Mouse (Mus musculus): ENCODE data around the gene Cd7. TPM values are rescaled to one million over a fixed set of nuclear protein-coding genes. Genes with fewer than 3 reads are reported as not detected.
"Not testable (repeated sequence)": the region's sequence is repeated elsewhere in the genome, so short reads cannot be mapped to it uniquely, and the experiment has no call there.

The Cd7 gene
- total and polyA plus RNA-seq, 2 experiments, result 0.55 to 3.4 TPM

DNA sequence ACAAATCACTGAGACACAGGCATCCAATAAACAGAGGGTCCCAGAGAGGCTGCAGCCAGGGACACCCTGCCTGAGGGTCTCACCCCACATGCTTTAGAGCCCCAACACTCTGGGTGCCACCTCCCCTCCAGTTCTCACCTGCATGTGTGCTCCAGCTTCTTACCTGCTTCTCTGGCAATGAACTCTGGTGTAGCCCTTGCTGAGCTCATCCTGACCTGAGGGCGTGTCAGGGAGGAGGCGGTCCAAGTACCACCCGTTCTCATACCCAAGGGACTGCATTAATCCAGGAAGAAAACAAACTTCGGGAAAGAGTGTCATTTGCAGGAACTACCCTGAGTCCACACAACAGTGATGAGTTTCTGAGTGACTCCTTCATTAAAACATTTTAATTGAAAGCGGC, 24.2 kb upstream of the Cd7 start, which contains the start of gene Sectm1b:
Gene Sectm1b, minus strand, starts transcription at position 191 of the 400 bp plus-strand sequence.
- H3K4me1 ChIP-seq (ENCODE audit: control insufficient read depth, insufficient read depth, low read length), result peaks cover 13% of the 10 kb centered on the region; the same call in 1 of the 2 replicates
- no peak for TF ChIP-seq POLR2A (IDR thresholded peaks at IDR 0.05; ENCODE audit: extremely low read depth, insufficient read depth, low read length)
- TF ChIP-seq CTCF (IDR thresholded peaks at IDR 0.05; ENCODE audit: low read depth, low read length), result no peak
- H3K9ac ChIP-seq (ENCODE audit: low read depth, low read length), result peak within 1 kb of the TSS; percentile 34
- DNase-seq (ENCODE audit: extremely low read depth, low read depth, low spot score), result no peak
- H3K4me3 ChIP-seq (ENCODE audit: insufficient read depth, low read depth, low read length), result peak within 1 kb of the TSS; percentile 28; the same call in 1 of the 2 replicates
- H3K27ac ChIP-seq (replicated peaks; ENCODE audit: insufficient read depth, low read depth, low read length), result no peak within 1 kb of the TSS
- no peaks in the 10 kb centered on the region for H3K79me2 ChIP-seq (ENCODE audit: control insufficient read depth, insufficient read depth, low read length)
- WGBS, result 80% methylated on average over 5 of the region's 5 CpGs
- no peaks in the 10 kb centered on the region for H3K27me3 ChIP-seq (ENCODE audit: control insufficient read depth, insufficient read depth, low read length)
- no peaks in the 10 kb centered on the region for H3K36me3 ChIP-seq (ENCODE audit: control insufficient read depth, insufficient read depth, low read length)

DNA sequence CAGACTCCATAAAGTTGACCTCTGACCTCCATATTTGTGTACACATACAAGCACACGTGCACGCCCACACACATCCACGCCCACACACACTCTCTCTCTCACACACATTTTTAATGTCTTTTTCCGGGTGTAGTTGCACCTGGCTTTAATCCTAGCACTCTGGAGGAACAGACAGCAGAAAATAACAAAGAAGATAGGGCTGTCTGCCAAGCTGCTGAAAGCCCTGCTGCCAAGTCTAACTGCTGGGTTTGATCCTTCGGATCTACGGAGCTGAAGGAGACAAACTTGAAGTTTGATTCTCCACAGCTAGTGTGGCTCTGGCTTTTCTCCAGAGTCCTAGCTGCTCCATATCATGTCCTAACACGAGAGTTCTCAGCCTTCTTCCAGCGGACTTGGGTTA, 22.4 kb upstream of the Cd7 start:
- Histone ChIP-seq H3K36me3 (ENCODE audit: control insufficient read depth, insufficient read depth, low read length) (no peaks in the 10 kb centered on the region), H3K9ac (ENCODE audit: low read depth, low read length) (no peak overlapping the region), H3K4me3 (ENCODE audit: insufficient read depth, low read depth, low read length) (no peak overlapping the region), H3K4me1 (ENCODE audit: control insufficient read depth, insufficient read depth, low read length) (peaks cover 28% of the 10 kb centered on the region), H3K27ac (replicated peaks; ENCODE audit: insufficient read depth, low read depth, low read length) (no peak overlapping the region), H3K79me2 (ENCODE audit: control insufficient read depth, insufficient read depth, low read length) (no peaks in the 10 kb centered on the region), H3K27me3 (ENCODE audit: control insufficient read depth, insufficient read depth, low read length) (no peaks in the 10 kb centered on the region)
- peak; percentile 30 for DNase-seq (ENCODE audit: extremely low read depth, low read depth, low spot score)
- 47% methylated on average over 8 of the region's 8 CpGs for WGBS
- TF ChIP-seq POLR2A (IDR thresholded peaks at IDR 0.05; ENCODE audit: extremely low read depth, insufficient read depth, low read length) (no peak), CTCF (IDR thresholded peaks at IDR 0.05; ENCODE audit: low read depth, low read length) (no peak)

GRCm38 (mm10) chr11:121060401-121061067, 21.3 kb upstream of the Cd7 start:
- not testable (repeated sequence) for H3K27me3 ChIP-seq (ENCODE audit: control insufficient read depth, insufficient read depth, low read length); H3K9ac ChIP-seq (ENCODE audit: low read depth, low read length); H3K79me2 ChIP-seq (ENCODE audit: control insufficient read depth, insufficient read depth, low read length); H3K36me3 ChIP-seq (ENCODE audit: control insufficient read depth, insufficient read depth, low read length); DNase-seq (ENCODE audit: extremely low read depth, low read depth, low spot score); H3K27ac ChIP-seq (replicated peaks; ENCODE audit: insufficient read depth, low read depth, low read length); H3K4me3 ChIP-seq (ENCODE audit: insufficient read depth, low read depth, low read length)
- peaks cover 36% of the 10 kb centered on the region for H3K4me1 ChIP-seq (ENCODE audit: control insufficient read depth, insufficient read depth, low read length)
- WGBS, result over 99% methylated on average over 6 of the region's 6 CpGs

DNA sequence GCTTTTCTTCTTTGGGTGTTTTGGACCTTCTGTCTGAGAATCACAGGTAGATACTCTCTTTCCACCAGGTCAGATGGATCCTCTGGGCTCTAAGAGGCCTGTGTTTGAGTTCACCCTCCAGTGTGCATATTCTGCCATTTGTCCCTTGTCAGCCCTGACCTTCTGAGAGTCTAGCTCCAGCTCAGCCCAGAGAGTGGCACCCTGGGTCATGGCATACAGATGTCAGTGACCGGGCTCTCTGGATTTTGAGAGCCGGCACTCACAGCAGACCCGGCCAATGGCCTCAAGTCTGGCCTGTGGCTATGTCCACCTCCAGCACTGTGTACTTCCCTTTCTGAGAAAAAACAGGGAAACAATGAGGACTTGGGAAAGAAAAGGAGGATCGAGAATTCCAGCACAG, 20.3 kb upstream of the Cd7 start:
- TF ChIP-seq CTCF (IDR thresholded peaks at IDR 0.05; ENCODE audit: low read depth, low read length) (no peak), POLR2A (IDR thresholded peaks at IDR 0.05; ENCODE audit: extremely low read depth, insufficient read depth, low read length) (no peak)
- Histone ChIP-seq H3K36me3 (ENCODE audit: control insufficient read depth, insufficient read depth, low read length) (no peaks in the 10 kb centered on the region), H3K9ac (ENCODE audit: low read depth, low read length) (no peak overlapping the region), H3K4me3 (ENCODE audit: insufficient read depth, low read depth, low read length) (no peak overlapping the region), H3K27ac (replicated peaks; ENCODE audit: insufficient read depth, low read depth, low read length) (no peak overlapping the region), H3K79me2 (ENCODE audit: control insufficient read depth, insufficient read depth, low read length) (no peaks in the 10 kb centered on the region), H3K4me1 (ENCODE audit: control insufficient read depth, insufficient read depth, low read length) (peaks cover 36% of the 10 kb centered on the region), H3K27me3 (ENCODE audit: control insufficient read depth, insufficient read depth, low read length) (no peaks in the 10 kb centered on the region)
- peak; percentile 52 for DNase-seq (ENCODE audit: extremely low read depth, low read depth, low spot score)
- 54% methylated on average over 4 of the region's 4 CpGs for WGBS

DNA sequence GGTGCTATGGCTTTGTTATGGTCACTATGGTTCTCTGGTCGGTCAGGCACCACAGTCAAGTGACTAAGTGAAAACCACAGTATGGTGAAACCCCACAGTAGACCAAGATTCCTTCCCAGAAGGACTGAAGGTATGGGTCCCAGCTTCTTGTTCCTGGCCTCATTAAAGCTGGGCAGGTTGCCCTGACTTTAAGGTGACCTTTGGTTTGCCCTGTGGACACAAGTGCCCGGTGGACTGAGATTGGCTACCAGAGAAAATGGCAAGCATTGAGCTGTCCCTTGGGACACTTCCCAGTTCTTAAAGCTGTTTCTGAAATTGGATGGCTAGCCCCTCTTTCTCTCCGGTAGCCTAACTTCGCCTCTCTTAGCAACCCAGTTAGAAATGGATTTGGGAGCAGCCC, 19.7 kb upstream of the Cd7 start:
- peaks cover 34% of the 10 kb centered on the region for H3K4me1 ChIP-seq (ENCODE audit: control insufficient read depth, insufficient read depth, low read length)
- peak; percentile 70 for DNase-seq (ENCODE audit: extremely low read depth, low read depth, low spot score)
- H3K27ac ChIP-seq (replicated peaks; ENCODE audit: insufficient read depth, low read depth, low read length), result peak overlapping the region; percentile 22
- H3K36me3 ChIP-seq (ENCODE audit: control insufficient read depth, insufficient read depth, low read length), result no peaks in the 10 kb centered on the region
- 60% methylated on average over 4 of the region's 4 CpGs for WGBS
- no peak overlapping the region for H3K9ac ChIP-seq (ENCODE audit: low read depth, low read length)
- no peaks in the 10 kb centered on the region for H3K79me2 ChIP-seq (ENCODE audit: control insufficient read depth, insufficient read depth, low read length)
- H3K27me3 ChIP-seq (ENCODE audit: control insufficient read depth, insufficient read depth, low read length), result no peaks in the 10 kb centered on the region
- H3K4me3 ChIP-seq (ENCODE audit: insufficient read depth, low read depth, low read length), result no peak overlapping the region
- no peak for TF ChIP-seq CTCF (IDR thresholded peaks at IDR 0.05; ENCODE audit: low read depth, low read length)
- TF ChIP-seq POLR2A (IDR thresholded peaks at IDR 0.05; ENCODE audit: extremely low read depth, insufficient read depth, low read length), result no peak

GRCm38 (mm10) chr11:121058122-121058521, 18.9 kb upstream of the Cd7 start:
- H3K4me1 ChIP-seq (ENCODE audit: control insufficient read depth, insufficient read depth, low read length), result peaks cover 34% of the 10 kb centered on the region
- 15% methylated on average over 5 of the region's 5 CpGs for WGBS
- no peaks in the 10 kb centered on the region for H3K27me3 ChIP-seq (ENCODE audit: control insufficient read depth, insufficient read depth, low read length)
- no peak overlapping the region for H3K4me3 ChIP-seq (ENCODE audit: insufficient read depth, low read depth, low read length)
- TF ChIP-seq CTCF (IDR thresholded peaks at IDR 0.05; ENCODE audit: low read depth, low read length) (no peak), POLR2A (IDR thresholded peaks at IDR 0.05; ENCODE audit: extremely low read depth, insufficient read depth, low read length) (no peak)
- H3K36me3 ChIP-seq (ENCODE audit: control insufficient read depth, insufficient read depth, low read length), result no peaks in the 10 kb centered on the region
- peak overlapping the region; percentile 22 for H3K27ac ChIP-seq (replicated peaks; ENCODE audit: insufficient read depth, low read depth, low read length)
- peak; percentile 93 for DNase-seq (ENCODE audit: extremely low read depth, low read depth, low spot score)
- H3K9ac ChIP-seq (ENCODE audit: low read depth, low read length), result no peak overlapping the region
- no peaks in the 10 kb centered on the region for H3K79me2 ChIP-seq (ENCODE audit: control insufficient read depth, insufficient read depth, low read length)
